Mouse (Mus musculus) heart, embryonic 12.5 days (tissue): ENCODE results near the gene Cox7a2. TPM values are rescaled to one million over a fixed set of nuclear protein-coding genes. Genes with fewer than 3 reads are reported as not detected.

ENCODE experiments used
- ATAC-seq: fragments of 200-750 bp; cut with Nextera tagmentation; 2 replicates; pipeline ENCODE4 v1.8.0; 2017; ENCODE audit warnings: moderate TSS enrichment, moderate library complexity; ENCODE audit not compliant: insufficient number of reproducible peaks, low FRiP score
- H3K27ac ChIP-seq: fragments of 300-500 bp; sonication (generic); 2 replicates; pipeline ENCODE4 v1.5.1; 2016; ENCODE audit warnings: mild to moderate bottlenecking, moderate library complexity; ENCODE audit not compliant: poor library complexity, severe bottlenecking
- H3K27me3 ChIP-seq: fragments of 300-500 bp; sonication (generic); replicated peaks from 2 replicates; pipeline ENCODE4 v1.6.1; 2016; ENCODE audit warnings: mild to moderate bottlenecking, moderate library complexity
- H3K36me3 ChIP-seq: fragments of 300-500 bp; sonication (generic); 2 replicates; pipeline ENCODE4 v1.6.1; 2016; ENCODE audit warnings: mild to moderate bottlenecking, moderate library complexity
- H3K4me1 ChIP-seq: fragments of 300-500 bp; sonication (generic); replicated peaks from 2 replicates; pipeline ENCODE4 v1.6.1; 2016; ENCODE audit warnings: mild to moderate bottlenecking
- H3K4me2 ChIP-seq: fragments of 300-500 bp; sonication (generic); 2 replicates; pipeline ENCODE4 v1.6.1; 2016; ENCODE audit warnings: mild to moderate bottlenecking, moderate library complexity
- H3K4me3 ChIP-seq: fragments of 300-500 bp; sonication (generic); 2 replicates; pipeline ENCODE4 v1.5.1; 2016; ENCODE audit warnings: mild to moderate bottlenecking
- H3K9ac ChIP-seq: fragments of 300-500 bp; sonication (generic); 2 replicates; pipeline ENCODE4 v1.6.1; 2016; ENCODE audit warnings: mild to moderate bottlenecking, moderate library complexity
- H3K9me3 ChIP-seq: fragments of 300-500 bp; sonication (generic); replicated peaks from 2 replicates; pipeline ENCODE4 v1.6.1; 2016; ENCODE audit warnings: mild to moderate bottlenecking, moderate library complexity
- WGBS: fragments of 180-500 bp; shearing (Covaris S2); methylation state at CpG from one replicate; pipeline ENCODE4 v1.1.7; 2016; 5-methylcytosine and 5-hydroxymethylcytosine counted together
- polyA plus RNA-seq: library from polyadenylated mRNA; unstranded; fragments of >200 nt; fragmentation: Nextera tagmentation; extraction: Ambion mirVana; gene quantifications from 2 replicates; pipeline ENCODE4 v1.2.1, GENCODE M21; 2016

Cox7a2 gene
- polyA plus RNA-seq, 1 experiment from 2014 or later: 1,256 TPM

DNA sequence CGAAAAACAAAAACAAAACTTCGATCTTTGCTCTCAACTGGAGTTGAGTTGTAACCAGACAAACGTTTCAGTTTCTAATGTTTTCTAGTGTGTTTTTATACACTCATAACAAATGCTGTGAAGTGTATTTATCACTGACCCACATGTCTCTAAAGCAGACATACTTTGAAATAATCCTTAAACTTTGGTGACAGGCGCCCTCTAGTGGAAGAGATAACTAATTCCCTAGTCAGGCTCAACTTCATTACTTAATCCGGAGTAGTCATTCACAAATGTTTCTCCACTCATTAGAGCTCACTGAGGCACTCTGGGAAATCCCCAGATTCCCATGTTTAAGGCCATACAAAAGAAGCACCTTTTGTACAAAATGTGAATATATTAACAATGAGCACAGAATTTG lies 36.6 kb downstream of the Cox7a2 start:
- no peak for ATAC-seq
- Histone ChIP-seq H3K27me3 (peaks cover 18% of the 10 kb centered on the region), H3K27ac (no peak overlapping the region), H3K4me1 (peaks cover 15% of the 10 kb centered on the region; the same call in 1 of the 2 replicates), H3K36me3 (no peaks in the 10 kb centered on the region), H3K4me3 (no peak overlapping the region), H3K9ac (no peak overlapping the region), H3K9me3 (no peaks in the 10 kb centered on the region), H3K4me2 (no peak overlapping the region)
- WGBS: 31% methylated on average over 5 of the region's 5 CpGs

DNA sequence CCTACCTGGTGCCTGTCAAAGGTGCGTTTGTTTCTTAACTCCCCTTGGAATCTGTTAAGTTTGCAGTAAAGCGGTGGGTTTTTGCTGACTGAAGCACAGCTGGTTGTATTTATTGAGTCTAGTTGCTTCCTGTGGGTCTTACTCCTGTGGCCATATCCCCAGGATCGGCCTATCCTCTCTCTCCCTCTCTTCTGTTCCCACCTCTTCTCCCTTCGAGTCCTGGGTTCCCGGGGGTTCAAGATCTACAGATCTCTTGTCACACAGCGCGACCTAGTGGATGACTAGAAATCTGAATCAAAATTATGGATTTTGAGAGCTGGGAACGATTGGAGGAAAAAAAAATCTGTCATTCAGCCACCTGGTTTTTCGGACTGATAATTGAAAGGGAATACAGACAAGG lies 38.6 kb downstream of the Cox7a2 start:
- Histone ChIP-seq H3K9ac (no peak overlapping the region), H3K27me3 (peaks cover 25% of the 10 kb centered on the region), H3K27ac (no peak overlapping the region), H3K4me2 (peak overlapping the region; percentile 31), H3K36me3 (no peaks in the 10 kb centered on the region), H3K4me1 (peaks cover 30% of the 10 kb centered on the region), H3K4me3 (no peak overlapping the region), H3K9me3 (no peaks in the 10 kb centered on the region)
- ATAC-seq: no peak
- 12% methylated on average over 9 of the region's 9 CpGs for WGBS

DNA sequence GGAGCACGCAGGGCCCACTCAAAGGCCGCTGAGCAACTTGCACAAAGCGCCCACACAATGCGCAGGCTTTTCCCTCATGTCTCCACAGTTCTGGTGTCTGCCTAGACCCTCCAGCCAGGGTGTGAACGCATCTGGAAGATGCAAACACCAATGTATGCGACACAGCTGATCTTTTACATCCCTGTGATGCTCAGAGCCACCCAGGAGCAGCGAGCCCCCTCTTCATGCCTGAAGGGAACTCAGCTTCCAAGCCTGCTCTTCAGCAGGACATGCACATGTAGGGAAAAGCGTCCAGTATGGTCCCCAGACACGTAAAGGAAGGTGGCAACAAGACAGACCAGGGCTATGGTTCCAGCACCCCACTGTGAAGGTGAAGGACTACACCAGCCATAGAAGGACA lies 39.5 kb downstream of the Cox7a2 start:
- Histone ChIP-seq H3K36me3 (no peaks in the 10 kb centered on the region), H3K4me2 (peak overlapping the region; percentile 89; the same call in 1 of the 2 replicates), H3K27me3 (peaks cover 25% of the 10 kb centered on the region), H3K9me3 (no peaks in the 10 kb centered on the region), H3K4me3 (no peak overlapping the region), H3K27ac (no peak overlapping the region), H3K4me1 (peaks cover 34% of the 10 kb centered on the region), H3K9ac (no peak overlapping the region)
- WGBS: 34% methylated on average over 9 of the region's 9 CpGs
- no peak for ATAC-seq

DNA sequence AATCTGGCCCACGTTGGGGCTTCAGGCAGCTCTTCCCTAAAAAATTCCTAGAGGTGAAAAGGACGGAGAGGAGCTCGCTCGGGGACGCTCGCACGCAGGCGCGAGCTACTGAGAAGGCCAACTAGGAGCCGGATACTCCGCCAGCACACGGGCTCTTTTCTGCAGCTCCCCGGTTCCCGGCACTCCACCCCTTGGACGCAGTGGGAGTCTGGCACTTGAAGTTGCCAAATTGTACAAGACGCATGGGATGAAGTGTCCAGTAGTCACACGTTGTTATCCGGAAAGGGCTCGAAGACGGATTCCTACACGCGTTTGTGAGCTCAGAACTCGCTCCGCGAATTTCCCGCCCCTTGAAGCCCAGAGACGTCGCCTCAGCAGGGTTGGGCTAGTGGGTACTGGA lies 40.2 kb downstream of the Cox7a2 start:
- H3K4me3 ChIP-seq: peak overlapping the region; percentile 64
- ATAC-seq: no peak
- H3K27ac ChIP-seq: no peak overlapping the region
- H3K9me3 ChIP-seq: no peaks in the 10 kb centered on the region
- 1% methylated on average over 28 of the region's 28 CpGs for WGBS
- no peaks in the 10 kb centered on the region for H3K36me3 ChIP-seq
- H3K9ac ChIP-seq: peak overlapping the region; percentile 80
- H3K27me3 ChIP-seq: peaks cover 25% of the 10 kb centered on the region
- H3K4me1 ChIP-seq: peaks cover 38% of the 10 kb centered on the region
- H3K4me2 ChIP-seq: peak overlapping the region; percentile 89

DNA sequence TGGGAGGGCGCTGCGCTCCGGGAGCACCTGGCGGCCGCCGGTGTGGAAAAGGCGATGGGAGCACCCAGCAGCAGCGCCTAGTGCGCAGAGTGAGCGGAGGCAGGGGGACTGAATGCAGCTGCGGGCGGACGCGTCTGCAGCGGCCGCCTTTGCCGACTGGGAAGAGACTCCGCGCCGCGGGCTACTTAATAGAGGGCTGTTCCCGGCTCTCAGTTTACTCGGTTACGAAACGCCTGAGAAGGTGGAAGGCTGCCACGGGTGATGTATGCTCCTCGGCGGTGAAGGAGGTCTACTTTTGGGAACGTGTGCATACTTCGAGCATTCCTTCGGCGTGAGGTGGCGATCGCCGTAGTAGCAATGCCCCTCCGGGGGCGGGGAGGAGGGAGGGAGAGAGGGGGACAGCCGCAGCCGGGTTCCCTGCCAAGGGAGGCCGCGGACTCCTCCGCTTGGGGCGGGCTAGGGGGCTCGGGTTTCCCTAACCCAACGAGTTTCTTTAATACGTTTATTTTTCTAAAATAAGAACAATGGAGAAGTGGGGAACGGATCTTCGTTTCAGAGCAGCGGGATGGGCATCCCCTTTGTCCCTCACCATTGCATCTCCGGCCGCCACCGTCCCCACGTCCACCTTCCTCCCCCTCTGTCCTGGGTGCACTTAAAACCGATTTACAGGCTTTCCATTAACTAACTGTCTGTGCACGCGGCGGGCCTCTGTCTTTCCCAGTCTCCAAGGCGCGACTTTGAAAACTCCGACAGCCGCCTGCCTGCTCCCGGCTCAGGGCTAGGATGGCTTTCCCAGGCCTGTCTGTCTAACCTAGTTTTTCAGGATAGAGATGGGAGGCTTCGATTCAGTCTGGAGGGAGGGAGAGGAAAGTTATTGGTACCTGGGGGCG lies 41.0 kb downstream of the Cox7a2 start, which contains the start of gene Col12a1:
Col12a1 (minus strand) TSS at position 351 of the 890 bp plus-strand sequence.
- Histone ChIP-seq H3K36me3 (no peaks in the 10 kb centered on the region), H3K9ac (peak within 1 kb of the TSS; percentile 80), H3K27me3 (peaks cover 25% of the 10 kb centered on the region), H3K27ac (peak within 1 kb of the TSS; percentile 36), H3K4me3 (peak within 1 kb of the TSS; percentile 64), H3K4me1 (peaks cover 41% of the 10 kb centered on the region), H3K9me3 (no peaks in the 10 kb centered on the region), H3K4me2 (peak within 1 kb of the TSS; percentile 89)
- peak; percentile 35 for ATAC-seq
- WGBS: under 1% methylated on average over 63 of the region's 64 CpGs

DNA sequence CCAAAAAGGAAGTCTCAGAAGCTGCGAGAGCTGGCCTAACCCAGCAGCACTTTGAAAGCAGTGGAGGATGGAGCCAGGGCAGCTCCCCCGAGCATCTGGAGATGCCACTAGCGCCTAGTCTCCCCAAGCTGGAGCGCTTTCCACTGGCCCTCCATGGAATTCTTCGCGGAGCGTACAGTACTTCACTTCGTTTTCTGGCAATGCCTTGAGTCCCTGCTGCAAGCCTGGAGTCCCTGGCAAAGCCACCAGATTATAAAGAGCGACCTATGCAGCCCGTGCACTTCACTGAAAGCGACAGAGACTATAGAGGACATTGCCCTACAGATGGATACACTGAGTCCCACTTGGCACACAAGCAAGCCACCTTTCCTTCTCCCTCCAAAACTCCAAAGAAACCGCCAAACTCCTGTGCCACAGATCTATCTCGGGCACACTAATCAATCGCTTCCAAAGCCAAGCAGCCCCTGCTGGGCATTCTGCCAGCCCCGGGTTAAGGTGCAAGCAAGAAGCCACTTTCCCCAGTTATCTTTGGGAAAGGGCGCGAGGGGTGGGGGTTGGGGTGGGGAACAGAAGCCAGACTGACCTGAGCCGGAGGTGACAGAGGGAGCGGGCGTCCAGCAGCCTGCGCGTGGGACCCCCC lies 41.7 kb downstream of the Cox7a2 start:
- H3K4me2 ChIP-seq: peak overlapping the region; percentile 89
- H3K4me1 ChIP-seq: peaks cover 41% of the 10 kb centered on the region
- peak overlapping the region; percentile 36 for H3K27ac ChIP-seq
- peaks cover 25% of the 10 kb centered on the region for H3K27me3 ChIP-seq
- H3K9ac ChIP-seq: peak overlapping the region; percentile 80
- 2% methylated on average over 22 of the region's 22 CpGs for WGBS
- H3K4me3 ChIP-seq: peak overlapping the region; percentile 64
- no peak for ATAC-seq
- no peaks in the 10 kb centered on the region for H3K9me3 ChIP-seq
- no peaks in the 10 kb centered on the region for H3K36me3 ChIP-seq

DNA sequence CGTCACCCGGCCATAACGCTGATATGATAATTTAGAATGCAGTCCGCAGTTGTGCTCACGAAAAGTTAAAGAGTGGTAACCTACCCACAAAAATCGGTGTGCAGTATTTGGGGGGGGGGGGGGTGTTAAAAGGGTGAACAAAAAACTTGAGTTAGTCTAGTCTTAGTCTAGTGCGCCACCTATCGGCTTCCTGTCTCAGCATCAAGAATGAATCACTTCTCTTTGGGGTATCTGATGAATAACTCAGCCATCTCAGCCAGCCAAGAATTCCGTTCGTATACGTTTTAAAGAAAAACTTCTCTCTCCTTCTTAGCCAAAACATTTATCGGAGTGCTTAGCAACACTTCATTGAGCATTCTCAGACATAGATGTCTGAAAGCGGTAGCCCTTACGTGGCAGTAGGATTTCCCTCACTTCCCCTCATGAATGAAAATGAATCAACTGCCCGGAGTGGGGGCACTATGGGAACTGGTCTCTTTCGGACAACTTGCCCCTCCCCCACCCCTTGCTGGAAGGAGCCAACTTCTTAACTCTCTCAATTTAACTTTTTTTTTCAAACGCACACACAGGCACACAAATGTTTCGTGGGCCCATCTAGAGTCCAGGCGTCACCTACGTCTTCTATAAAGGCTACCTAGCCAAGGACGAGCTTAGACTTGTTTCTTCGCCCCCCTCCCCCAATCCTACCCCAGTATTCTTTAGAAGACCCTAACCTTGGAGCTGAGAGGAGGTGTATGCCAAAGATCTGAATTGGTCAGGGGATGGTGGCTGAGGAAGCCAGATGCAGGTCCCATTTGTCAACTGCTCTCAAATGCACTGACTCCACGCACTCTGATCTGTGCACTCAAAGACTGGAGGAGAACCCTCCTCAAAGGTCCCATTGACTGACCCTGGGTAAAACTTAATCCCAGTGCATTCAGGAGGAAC lies 42.5 kb downstream of the Cox7a2 start:
- Histone ChIP-seq H3K36me3 (no peaks in the 10 kb centered on the region), H3K27me3 (peaks cover 25% of the 10 kb centered on the region), H3K4me3 (peak overlapping the region; percentile 64), H3K9ac (peak overlapping the region; percentile 80), H3K4me1 (peaks cover 41% of the 10 kb centered on the region), H3K4me2 (peak overlapping the region; percentile 89), H3K27ac (0 out of 2 replicates have a peak overlapping the region, but pooled peaks have one; percentile 36), H3K9me3 (no peaks in the 10 kb centered on the region)
- ATAC-seq: no peak
- 10% methylated on average over 23 of the region's 23 CpGs for WGBS

DNA sequence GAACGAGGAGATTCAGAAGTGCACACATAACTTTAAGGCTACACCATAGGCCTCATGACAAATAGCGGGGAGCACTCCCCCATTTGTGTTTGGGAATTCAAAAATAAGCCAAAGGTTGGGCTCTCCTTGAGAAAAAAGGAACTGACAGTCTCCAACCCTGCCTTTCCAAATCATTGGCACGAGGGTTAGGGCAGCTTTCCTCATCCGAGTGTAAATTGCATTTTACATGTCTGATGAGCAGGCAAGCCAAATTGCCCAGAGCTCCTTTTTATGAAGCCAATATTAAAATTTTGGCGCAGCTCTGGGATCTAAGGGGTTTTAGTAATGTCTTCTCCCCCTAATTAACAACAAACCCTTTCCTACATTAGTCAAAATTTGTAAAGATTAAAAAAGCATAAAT lies 43.2 kb downstream of the Cox7a2 start:
- H3K9ac ChIP-seq: no peak overlapping the region
- H3K36me3 ChIP-seq: no peaks in the 10 kb centered on the region
- no peak overlapping the region for H3K27ac ChIP-seq
- H3K27me3 ChIP-seq: peaks cover 20% of the 10 kb centered on the region
- ATAC-seq: no peak
- H3K4me3 ChIP-seq: peak overlapping the region; percentile 64
- H3K9me3 ChIP-seq: no peaks in the 10 kb centered on the region
- 37% methylated on average over 5 of the region's 5 CpGs for WGBS
- peaks cover 41% of the 10 kb centered on the region for H3K4me1 ChIP-seq
- peak overlapping the region; percentile 89 for H3K4me2 ChIP-seq

DNA sequence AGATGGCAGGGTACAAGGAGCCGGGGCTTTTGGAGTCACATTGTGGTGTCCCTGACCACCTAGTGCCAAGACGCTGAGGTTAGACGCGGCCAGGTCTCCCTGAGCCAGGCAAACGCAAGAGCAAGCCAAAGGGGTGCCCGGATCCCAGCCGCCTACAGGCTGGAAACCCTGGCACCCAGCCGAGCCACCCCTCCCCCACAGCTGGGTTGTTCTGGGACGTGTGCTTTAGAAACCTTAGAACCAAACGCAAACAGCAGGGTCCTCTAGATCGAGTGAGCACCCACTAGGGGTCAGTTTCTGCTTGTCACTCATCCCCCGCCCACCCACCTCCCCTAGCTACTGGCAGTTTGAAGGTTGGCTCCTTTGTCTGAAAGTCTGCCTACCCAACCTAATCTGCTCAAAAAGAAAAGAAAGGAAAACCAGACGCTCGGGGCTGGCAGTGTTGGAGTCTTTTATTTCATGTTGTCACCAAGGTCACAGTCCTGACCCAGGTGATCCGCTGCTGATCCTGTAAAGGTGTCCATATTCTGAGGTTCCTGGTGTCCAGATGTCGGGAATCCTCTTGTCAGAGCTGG lies 45.1 kb downstream of the Cox7a2 start:
- 6% methylated on average over 16 of the region's 16 CpGs for WGBS
- Histone ChIP-seq H3K9ac (peak overlapping the region; percentile 42), H3K36me3 (no peaks in the 10 kb centered on the region), H3K4me3 (peak overlapping the region; percentile 34), H3K27me3 (peaks cover 7% of the 10 kb centered on the region; the same call in 1 of the 2 replicates), H3K9me3 (no peaks in the 10 kb centered on the region), H3K4me1 (peaks cover 33% of the 10 kb centered on the region), H3K4me2 (peak overlapping the region; percentile 67), H3K27ac (peak overlapping the region; percentile 66)
- peak; percentile 64 for ATAC-seq
